Mouse (Mus musculus): ENCODE measurements around the gene Fscn2.
"Not testable (repeated sequence)": the region's sequence is repeated elsewhere in the genome, so short reads cannot be mapped to it uniquely, and the experiment has no call there.

The Fscn2 gene

GRCm38 (mm10) chr11:120406445-120406844 lies 45.1 kb downstream of the Fscn2 start:
- DNase-seq, result no peak

GRCm38 (mm10) chr11:120413621-120414020 lies 52.3 kb downstream of the Fscn2 start:
- not testable (repeated sequence) for DNase-seq
